Mouse (Mus musculus): ENCODE measurements around the gene Diras2.
A peak's percentile ranks its signal among the peaks of the same experiment; 100 is the strongest.

Gene Diras2

DNA sequence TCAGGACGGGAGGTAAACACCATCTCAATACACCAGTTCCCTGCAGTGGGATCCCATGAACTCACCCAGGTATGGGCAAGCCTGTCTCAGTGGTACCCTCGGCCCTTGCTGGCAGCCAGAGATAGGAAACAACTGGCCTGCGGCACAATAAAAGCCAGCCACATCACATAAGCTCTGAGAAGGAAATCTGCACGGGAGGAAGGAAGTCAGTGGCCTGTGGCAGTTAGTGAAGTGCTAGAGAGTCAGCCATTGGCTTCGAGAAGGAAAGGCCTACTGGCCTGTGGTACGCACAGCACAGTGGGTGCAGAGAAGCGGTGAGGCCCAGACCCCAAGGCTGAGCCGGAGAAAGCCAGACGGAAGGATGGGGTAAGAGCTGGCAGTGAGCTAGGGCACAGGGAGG is 20.2 kb upstream of the Diras2 start:
- no peak for DNase-seq (ENCODE audit: low spot score)

DNA sequence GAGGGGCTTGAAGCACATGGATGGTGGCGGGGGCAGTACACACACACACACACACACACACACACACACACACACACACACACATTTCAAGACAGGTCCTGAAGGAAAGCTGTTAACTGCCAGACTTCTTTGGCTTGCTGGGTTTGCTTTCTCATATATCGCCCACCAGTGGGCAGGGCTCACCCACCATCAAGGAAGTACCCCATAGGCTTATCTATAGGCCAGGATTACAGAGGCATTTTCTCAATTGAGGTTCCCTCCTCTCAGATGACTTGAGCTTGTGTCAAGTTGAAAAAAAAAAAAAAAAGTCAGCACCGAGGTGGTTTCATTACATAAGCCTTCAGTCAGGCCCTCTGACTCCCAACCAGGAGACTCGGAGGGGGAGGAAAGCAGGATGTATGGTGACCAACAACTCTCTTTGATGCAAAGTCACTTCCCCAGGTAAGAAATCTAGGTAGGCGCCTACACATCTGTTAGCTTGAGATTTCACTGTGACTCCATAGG is 19.7 kb upstream of the Diras2 start:
- DNase-seq (ENCODE audit: low spot score) = no peak

DNA sequence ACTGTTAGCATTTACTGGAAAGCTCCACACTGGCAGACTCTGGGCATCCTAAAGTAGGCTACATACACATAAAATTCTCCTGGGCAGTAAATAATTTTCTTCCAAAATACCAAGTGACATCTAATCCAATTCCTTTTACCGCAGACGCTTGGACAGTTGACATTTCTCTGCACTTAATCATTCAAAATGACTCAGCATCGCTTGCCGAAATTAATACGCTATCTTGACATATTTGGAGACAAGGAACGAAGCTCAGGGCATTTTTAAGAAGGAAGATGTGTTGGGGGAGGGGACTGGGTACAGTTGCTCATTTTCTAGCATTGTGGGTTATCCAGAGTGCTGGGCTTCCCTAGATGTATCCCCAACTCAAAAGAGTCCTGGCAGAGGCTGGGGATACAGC is 15.2 kb upstream of the Diras2 start:
- no peak for DNase-seq (ENCODE audit: low spot score)

DNA sequence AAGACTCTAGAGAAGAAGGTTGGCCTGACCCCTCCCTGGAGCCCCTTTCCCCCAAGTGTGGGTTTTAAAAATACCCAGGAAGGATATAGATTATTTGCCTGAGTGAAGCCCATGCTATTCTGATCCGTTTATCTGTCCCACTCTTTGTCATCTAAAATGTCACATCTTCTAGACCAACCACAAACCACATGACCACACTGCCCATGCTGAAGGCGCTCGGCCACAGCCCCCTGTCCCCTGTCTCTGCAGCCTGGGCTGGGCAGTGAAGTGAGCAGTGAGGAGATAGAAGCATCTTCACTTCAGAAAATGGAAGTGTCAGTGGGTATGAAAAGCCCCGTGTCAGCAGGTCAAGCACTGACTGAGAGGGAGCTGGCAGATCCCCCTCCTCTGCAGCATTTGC is 11.6 kb upstream of the Diras2 start:
- DNase-seq (ENCODE audit: low spot score) = no peak

DNA sequence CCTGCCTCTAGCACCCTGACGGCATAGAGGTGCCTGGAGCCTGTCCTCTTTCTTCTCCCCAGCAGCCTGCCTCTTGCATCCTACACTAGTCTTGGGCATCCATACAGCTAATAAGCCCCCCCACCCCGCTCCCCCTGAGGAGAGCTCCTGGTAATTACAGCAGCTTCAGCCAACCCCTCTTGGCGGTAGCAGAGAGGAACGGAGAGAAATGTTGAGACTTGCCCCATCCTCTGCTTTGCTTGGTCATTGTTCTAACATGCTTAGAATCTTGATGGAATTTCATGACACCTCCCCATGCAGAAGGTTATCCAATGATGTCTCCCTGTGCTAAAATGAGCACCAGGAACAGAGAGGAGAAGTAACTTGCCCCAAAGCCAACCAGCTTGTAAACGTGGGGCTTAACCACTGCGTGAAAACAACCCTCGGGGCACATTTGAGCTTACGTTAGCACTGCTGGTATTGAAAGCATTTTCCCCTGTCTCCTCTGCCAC is 11.0 kb upstream of the Diras2 start:
- DNase-seq (ENCODE audit: low spot score) = no peak

DNA sequence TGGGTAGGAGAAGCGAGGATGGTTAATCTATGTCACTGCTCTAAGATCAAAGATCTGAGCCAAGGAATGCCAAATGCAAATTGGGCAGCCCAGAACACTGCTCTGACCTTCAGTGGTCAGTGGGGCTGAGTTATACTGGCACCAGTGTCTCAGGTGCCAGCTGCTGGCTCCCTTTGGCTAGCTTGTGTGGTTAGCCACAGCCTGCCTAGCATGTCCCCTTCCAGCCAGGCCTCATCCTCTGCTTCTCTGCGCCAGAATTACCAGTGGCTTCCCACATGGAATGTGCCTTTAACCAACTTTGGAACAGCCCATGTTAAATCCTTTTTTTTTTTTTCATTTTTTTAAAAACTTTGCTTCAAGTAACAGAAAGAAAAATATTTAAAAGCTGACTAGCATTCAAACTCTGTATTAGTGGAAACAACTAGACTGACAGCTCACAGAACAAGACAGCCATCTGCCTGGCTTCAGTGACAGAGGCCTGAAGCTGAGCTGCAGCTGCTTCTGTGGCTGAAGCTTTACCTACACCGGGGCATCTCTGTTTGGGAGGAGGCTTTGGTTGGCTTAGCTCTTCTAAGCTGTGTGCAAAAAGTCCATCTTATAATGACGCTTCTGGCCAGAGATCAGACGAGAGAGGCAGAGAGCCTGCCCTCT is 10.4 kb upstream of the Diras2 start:
- no peak for DNase-seq (ENCODE audit: low spot score)

DNA sequence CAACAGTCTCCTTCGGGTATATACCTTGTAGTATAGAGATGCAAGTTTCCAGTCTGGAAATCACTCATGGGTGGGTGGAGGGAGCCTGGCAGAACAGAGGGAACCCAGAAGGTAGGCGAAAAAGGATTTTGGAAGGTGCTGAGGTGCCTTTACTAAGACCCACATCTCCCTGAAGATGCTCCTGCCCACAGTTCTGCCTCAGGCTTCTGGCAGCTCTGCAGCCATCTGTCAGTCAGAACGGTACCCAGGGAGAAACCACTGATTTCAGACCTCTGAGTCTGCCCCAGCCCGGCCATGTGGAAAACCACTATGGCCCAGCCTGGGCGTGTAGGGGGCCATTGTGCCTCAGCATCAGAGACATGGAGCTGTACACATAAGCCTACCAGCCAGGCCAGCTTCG is 8.4 kb upstream of the Diras2 start:
- DNase-seq (ENCODE audit: low spot score) = no peak

DNA sequence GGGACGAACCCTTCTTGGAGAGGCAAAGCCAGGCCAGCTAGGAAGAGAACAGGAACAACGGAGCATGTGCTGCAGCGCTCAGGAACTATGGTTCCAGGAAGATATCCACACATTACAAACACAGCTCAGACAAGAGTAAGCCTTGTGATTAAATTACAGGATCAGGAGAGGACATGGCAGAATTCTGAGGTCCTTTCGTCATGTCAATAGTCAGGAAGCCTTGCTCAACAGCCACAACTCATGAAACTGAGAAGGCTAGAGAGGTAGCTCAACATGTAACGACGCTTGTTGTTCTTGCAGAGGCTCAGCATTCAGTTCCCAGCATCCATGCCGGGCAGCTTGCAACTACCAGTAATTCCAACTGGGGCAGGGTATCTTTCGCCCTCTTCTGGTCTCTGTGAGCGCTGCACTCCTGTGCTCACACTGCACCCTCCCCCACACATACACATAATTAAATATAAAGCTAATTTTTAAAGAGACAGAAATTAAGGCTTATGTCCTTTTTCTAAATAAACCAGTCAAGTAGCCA is 7.6 kb upstream of the Diras2 start:
- no peak for DNase-seq (ENCODE audit: low spot score)

DNA sequence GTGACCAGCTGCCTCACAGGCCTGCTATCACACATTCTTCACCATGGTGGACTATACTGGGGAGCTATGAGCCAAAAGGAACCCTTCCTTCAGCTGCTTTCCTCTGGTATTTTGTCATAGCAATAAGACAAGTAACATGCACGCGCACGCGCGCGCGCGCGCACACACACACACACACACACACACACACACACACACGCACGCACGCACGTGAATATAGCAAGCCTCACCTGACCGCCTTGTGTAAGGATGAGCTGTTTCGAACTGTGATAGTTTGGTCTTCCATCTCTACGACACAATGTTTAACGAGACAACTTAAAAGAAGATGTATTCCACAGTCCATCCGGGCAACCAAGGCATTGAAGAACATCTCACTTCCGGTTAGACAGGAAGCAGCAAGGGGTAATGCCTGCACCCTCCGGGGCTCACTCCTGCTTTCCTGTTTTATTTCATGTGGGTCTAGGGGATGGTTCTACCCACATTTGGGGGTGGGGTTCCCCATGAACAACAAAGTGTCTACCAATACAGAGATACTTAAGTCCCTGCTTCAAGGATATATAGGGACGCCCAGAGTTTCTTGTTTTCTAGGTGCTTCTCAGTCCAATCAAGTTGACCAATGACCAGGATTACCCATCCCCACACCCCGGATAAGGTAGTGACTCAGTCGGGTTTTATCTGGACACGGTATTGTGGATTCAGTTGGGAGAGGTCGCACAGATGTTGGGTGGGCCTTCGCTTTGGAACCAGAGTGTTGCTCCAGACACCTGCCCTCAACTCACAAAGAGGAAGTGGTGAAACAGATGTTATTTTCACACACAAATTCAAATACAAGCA is 6.9 kb upstream of the Diras2 start:
- no peak for DNase-seq (ENCODE audit: low spot score)

DNA sequence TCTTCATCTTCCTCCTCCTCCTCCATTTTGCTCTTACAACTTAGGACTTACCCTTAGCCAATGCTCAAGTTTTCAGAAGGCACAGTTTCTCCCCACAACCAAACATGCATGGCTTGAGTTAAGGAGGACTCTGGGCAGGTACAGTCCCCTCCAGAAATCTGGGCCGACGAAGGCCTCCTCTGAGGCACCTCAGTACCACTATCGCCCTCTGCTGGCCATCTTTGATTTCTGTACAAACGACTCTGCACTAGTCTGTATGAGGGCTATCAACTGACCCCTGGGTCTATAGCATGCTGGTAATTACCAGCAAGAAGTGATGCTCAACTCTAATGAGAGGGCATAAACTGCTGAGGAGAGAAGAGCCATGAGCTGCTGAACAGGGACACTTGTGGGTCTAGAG is 4.5 kb upstream of the Diras2 start:
- peak; percentile 14 for DNase-seq (ENCODE audit: low spot score)

DNA sequence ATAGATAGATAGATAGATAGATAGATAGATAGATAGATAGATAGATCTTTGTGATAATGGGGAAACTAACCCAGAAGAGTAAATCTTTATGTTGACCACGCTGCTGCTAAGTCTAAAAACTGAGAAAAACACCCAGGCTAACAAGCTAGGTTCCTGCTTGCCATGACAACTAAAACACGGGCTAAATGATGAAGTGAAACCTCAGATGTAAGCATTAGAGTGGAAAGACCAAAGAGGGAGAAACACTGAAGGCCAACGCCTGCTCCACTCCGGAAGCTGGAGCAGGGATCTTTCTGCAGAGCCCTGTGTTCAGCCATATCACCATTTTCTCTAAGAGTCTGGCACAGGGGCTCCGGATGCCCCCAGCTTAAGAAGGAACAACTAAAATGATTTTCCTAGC is 2.6 kb upstream of the Diras2 start:
- DNase-seq (ENCODE audit: low spot score) = no peak

DNA sequence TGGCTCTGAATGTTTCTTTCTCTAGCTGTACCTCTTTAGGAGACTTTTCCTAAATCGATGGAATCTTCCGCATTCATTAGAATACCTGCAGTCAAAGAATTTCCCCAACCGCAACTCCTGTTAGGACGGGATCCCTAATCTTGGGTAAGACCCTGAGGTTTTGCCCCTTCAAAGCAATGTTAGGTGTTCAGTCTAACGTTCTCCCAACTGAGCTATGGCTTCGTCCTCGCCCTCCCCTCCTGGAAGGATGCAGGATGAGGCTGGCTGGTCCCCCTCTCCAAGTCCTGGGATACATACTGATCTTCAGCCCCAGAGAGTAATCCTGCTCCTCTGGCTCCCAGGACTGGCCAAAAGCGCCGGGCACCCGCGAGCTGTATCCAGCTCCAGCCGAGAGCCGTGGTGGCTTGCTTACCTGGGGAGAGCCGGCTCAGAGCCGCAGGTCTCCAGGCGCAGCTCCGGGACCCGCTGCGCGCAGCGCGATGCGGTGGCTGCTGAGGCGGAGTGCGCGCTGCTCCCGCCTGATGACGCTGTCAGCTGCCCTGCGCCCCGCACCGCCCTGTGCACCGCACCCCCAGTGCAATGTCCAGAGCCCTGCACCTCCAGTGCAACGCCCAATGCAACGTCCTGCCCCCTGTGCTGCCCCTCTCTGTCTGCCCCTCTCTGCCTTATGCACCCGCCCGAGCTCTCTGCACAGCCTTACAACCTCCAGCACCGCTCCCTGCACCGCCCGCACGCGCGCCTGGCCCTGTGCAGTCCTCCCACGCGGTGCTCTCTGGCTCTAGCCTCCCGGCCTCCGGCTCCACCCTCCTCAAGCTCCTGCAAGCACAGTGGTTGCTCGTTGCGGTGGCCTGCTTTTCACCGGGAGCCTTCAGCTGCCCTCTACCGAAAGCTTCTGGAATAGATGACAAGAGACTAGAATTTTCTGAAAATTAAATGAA is 802 bp downstream of the Diras2 start:
- DNase-seq (ENCODE audit: low spot score) = peak; percentile 38

DNA sequence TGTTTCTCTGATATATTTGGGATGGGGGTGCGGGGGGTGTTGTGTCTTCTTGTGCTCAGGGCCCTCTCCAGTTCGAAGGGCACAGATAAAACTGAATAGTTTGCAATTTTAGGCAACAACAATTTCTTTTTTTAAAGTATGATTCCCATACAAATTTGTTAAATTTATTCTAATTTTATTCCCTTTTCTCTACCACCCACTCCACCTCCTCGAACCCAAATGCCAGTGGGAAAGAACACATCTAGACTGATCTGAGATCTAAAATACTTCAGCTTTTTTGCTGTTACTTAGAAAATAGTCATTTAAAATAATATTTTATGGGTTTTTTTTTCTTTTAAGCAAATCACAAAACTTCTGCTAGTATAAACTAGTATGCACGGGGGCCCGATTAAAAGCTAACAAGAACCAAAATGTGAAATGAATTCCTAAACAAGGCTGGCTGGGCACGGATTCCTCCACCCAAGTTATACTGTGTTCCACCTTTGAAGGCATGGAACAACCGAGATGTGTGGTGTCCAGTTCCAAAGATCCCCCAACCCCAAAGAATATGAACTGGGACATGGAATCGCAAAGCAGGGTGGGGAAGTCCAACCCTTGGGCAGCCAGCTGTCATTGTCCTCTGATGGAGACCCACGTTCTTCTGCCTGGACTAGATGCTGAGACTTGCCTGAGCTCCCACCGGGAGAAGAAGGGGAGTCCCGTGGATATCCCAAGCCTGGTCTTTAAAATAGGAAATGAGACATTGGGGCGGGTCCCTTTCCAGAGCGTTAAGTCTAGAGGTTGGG is 1.7 kb downstream of the Diras2 start:
- no peak for DNase-seq (ENCODE audit: low spot score)

DNA sequence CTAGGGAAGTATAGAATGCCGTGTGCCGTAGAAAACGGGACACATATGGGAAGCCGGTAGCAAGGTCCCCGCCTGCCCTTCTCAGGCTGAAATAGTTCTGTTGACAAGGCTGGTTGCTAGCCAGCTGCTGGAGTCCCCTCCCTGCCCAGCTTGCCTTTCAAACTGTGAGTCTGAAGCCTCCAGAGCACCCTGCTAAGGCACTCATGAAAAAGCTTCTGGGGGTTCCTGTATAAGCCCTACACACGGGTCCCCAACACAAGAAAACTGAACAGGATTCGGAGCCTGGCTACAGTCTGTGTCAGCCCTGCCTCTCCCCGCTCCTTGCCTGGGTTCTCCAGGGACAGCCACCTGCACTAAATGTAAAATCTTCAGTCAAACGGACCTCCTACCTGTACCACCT is 2.3 kb downstream of the Diras2 start:
- DNase-seq (ENCODE audit: low spot score) = no peak

DNA sequence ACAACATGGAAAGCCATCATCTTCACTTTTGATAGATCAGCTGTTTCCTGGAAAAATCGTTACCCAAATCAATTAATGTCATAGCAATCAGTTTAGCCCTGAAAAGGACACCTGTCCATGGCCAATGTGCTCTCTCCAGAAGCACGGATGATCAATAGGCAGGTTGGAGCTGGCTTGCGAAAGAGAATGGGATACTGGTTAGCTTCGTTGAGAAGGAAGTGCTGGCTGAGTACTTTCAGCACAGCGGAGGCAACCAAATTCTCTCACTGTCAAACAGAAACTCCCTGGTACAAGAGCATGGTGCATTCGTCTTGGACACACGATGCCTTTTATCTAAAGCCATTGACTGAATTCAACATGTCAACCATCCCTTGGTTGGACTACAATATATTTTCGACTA is 2.8 kb downstream of the Diras2 start:
- no peak for DNase-seq (ENCODE audit: low spot score)

DNA sequence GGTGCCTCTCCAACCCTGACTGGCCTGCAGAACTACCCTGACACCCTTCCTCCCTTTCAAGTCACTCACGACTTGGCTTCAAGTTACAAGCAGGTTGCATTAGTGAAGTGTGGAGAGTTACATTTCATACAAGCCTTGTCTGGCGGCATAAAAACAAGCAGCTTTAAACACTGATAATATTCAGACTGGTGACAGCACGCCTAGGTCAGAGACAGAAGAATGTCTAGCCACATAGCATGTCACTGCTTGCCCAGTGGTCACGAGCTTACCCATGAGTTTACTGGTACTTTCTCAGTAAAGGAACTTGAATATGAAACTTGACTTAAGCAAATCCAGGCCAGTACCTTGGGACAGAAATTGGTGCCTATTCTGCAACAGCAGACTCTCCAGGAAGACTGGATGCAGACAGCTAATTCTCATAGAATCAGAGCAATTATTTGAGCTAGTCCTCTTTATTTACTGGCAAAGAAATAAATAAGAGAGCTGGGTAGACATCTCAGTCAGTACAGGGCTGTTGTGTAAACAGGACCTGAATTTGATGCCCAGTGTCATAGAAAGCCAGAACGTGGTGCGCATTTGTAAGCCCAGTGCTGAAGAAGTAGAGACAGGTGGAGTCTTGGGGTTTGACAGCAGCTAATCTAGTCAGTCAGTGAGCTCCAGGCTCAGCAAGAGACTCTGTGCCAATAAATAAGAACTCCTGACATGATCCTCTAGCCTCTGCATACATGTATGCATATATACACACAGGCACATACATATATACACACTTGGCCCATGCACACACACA is 4.6 kb downstream of the Diras2 start:
- no peak for DNase-seq (ENCODE audit: low spot score)

DNA sequence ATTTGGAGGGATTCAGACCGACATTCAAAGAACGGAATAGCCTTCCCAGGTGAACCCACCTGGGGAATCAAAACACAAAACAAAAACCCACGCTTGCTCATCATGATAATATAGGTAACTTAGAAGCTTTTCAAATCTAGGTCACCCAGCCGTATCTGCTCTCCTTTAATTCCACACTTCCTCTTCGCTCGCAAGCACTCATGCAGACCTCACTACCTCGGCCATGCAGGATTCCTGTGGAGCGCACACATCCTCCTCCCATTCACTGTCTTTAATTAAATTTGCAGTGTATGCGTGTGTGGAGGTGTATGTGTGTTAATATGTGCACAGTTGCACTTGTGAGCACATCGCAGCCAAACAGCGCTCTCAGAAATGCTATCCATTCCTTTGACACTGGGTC is 6.8 kb downstream of the Diras2 start:
- no peak for DNase-seq (ENCODE audit: low spot score)

DNA sequence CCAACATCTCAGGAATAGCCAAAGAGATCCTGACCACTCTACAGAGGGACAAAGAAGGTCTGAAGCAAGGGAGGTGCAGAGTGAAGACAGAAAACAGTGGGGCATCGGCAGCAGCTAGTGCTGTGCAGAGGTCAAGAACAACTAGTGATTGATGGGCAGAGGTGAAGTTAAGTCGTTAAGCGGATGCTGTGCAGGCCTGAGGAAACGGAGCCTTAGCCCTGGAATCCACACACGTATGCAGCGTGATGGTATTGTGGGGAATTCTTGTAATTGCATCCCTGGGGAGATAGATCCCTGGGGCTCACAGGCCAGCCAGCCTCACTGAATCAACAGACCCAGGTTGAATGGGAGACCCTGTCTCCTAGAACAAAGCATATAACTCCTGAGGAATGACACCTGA is 9.9 kb downstream of the Diras2 start:
- DNase-seq (ENCODE audit: low spot score) = no peak

DNA sequence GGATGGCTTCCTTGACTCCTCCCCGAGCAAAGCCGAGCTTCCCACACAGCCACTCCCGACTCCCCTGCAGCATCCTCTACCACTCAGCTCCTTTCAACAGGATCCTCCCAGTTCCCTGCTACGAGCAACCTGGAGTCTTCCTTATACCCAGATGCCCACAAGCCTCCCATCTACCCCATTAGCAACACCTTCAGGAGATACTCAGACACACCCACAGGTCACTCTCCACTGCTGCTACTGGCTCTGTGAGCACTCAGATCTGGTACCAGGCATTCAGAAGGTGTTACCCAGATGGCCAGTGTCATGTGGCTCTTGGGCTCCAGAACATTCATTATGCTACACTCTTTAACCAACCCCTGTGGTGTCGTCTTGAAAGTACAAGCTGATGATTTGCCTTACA is 11.7 kb downstream of the Diras2 start:
- no peak for DNase-seq (ENCODE audit: low spot score)

DNA sequence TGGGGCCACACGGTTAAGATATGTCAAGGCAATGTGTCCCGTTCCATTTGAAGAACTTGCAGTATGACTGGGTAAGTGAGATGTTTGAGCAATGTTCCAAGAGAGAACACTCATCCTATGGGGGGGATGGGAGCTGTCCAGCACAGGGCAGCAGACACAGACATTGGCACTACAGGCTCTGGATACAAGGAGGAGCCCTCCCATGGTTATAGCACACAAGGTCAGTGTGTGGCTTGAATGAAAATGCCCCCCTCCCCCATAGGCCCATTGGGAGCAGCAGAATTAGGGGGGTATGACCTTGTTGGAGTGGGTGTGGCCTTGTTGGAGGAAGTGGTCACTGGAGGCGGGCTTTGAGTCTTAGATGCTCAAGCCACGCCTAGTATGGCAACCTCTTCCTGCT is 12.7 kb downstream of the Diras2 start:
- DNase-seq (ENCODE audit: low spot score) = no peak

DNA sequence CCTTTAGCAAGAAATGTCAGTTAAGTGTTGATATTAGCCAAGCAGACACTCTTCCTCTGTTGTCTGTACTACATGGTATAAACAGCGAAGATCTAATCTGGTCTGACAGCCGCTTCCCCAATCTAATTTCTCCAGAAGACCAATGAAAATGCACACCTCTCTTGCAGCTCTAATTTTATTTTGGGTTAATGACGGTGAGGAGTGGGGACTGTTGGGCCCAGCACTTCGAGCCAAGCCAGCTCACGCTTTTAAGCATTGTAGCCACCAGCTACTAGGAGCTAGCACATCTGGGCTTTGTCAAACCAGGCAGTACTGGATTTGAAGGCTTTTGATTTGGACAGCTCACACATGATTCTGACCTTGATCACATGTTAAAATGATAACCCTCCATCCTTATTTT is 14.1 kb downstream of the Diras2 start:
- no peak for DNase-seq (ENCODE audit: low spot score)

Measured in urinary bladder, postnatal 10 days (tissue).